Mouse (Mus musculus): ENCODE measurements around the gene Prcp.

Gene Prcp

DNA sequence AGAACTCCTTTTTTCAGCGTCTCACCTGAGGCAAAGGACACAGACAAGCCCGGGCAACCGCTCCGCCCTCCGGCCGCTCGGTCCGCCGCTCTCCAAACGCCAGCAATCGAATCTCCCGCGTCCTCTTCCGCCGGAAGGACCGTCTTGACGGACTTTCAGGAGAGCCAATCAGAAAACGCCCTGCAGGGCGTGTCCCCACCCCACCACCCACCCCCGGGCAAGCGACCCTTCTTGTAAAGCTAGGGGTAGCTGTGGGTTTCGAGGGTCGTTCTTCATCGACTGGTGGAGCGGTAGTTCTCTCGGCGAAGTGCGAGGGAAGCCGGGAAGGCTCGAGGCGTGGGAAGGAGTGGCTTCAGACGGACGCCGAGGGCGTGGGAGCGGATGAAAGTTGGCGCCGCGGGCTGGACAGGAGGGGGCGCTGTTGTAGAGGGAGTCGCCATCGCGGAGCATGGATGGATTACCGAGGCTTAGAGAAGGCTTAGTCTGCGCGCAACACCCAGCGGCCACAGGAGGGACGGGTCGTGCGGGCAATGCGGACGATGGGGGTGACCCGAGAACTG, at the start of gene Prcp, which contains the start of gene Ddias:
Gene Prcp, plus strand, starts transcription at position 355 of the 560 bp plus-strand sequence.
Gene Ddias, minus strand, starts transcription at position 132 of the 560 bp plus-strand sequence.
- peak; percentile 92 for DNase-seq

DNA sequence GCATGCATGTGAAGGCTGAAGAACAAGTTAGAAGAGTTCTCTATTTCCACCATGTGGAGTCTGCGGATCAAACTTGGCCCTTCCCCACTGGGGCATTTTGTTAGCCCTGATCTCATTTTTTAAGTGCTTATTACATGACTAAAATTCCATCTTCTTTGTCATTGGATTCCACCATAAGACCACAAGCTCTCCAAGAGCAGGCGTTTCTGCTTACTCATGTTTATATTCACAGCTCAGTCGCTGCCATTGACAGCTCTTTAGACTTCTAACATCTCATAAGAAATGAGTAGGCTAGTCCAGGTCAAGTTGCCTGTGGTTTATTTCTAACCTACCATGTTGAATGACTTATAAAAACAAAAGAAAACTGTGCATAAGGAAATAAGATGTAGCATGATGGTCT, 48.0 kb upstream of the Prcp start:
- DNase-seq: no peak

DNA sequence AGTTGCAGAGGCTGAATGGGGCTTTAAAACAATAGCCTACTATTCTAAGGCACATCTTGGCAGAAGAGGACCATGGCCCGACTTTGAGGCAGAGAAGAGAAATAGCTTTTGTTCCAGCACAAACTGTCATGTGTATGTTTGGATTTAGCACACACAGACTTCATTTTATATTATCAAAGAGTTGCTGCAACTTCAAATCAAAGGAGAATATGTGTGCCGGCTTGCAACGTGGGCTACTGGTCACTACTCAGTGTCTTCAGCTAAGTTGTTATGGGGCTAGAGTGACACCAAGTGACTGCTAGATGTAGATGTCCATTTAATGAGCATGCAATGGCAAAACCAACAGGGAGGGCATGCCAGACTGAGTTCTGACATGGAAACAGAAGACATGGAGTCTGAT, 46.3 kb upstream of the Prcp start:
- DNase-seq: peak; percentile 49

DNA sequence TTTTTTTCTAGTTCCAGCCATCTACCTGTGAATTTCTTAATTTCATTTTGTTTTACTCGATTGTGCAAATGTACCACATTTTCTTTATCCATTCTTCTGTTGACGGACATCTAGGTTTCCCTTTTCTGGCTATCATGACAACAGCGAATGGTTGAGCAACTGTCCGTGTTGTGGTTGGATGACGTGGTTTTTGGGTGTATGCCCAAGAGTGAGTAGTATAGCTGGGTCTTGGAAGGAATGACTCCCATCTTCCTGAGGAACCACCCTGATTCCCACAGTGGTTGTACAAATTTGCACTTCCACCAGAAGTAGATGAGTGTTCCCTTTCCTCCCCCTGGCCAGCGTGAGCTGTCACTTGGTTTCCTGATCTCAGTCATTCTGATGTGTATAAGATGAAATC, 41.9 kb upstream of the Prcp start:
- no peak for DNase-seq

DNA sequence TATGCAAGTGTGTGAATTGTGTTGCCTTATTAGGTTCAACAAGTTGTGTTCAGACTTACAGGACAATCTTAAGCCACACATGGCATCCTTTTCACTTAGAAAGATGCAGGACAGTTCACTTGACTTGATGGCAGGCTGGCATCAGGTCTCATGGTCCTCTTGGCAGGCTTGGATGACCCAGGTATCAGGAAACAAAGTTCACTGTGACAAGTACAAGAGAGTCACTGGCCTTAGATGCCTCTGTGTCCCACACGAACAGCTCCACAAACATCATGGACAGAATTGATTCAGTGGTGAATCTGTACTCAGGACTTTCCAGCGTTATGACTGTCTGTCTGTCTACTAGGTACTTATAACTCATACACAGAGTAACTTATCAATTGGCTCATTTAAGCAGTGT, 39.9 kb upstream of the Prcp start:
- DNase-seq: no peak

DNA sequence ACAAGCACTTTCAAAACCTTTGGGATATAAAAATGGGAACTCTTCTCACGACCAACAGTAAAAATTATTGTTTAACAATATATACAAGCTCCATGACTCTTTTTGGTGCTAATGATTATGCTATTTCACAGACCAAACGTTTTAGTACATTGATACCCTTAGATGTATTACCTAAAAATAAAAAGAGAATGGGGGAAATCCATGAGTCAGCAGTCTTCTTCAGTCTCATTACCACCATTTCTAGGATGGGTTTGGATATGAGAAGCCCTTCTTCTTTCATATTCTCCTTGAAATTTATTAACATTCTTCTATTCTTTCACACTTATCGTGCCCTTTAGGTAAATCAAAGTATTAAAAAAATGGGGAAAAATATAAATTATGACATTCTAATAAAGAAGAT, 37.8 kb upstream of the Prcp start:
- no peak for DNase-seq

DNA sequence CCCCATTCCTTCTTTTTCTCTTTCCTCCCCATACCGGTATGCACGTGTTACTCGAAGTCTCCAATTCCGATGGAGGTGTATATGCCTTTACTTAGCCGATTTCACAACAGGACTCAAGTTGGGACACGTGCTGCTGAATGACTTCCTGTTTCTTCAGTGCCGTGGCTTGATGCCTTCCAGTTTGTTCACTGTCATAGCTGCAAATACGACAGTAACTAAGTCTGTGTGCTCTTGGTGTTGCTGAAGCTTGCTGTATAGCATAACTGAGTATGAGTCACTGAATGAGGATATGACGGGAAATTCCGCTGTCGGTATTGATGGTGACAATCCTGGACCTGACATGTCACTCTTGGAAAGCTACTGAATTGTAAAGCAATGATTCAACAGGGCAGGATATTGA, 37.0 kb upstream of the Prcp start:
- no peak for DNase-seq

DNA sequence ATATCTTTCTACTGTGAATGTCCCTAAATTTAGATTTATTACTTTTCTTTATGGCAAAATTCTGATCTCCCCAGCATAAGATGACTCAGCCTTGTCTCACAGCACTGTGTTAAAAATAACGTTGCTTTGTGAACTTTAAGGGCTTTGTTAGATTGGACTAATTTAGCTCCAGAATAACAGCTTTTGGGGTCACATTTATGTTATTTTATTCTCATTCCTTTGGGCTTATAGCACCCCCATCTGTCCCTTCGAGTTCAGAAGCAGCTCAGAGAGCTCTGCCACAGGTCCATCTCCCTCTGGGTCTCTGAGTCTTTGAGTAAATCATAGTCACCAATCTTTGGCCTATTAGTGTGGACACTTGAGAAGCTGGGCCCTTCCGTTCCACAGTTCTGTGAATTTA, 36.4 kb upstream of the Prcp start:
- no peak for DNase-seq

DNA sequence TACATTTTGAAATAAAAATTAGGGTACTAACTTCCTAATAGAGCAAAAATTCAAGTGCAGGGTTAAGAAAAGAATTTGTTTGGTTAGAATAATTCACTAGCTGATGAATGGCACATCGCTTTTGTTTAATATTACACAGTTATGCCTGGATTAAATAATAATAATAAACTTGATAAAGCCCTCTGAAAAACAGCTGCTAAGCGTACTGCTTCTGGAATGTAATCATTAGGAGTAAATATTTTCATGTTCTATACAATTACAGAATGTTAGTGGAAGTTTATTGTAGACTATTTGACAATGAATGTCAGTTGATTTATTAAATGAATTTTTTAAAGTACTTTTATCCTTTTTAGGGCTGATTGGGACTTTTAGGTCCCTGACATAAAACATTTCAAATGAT, 32.0 kb upstream of the Prcp start:
- DNase-seq: no peak

DNA sequence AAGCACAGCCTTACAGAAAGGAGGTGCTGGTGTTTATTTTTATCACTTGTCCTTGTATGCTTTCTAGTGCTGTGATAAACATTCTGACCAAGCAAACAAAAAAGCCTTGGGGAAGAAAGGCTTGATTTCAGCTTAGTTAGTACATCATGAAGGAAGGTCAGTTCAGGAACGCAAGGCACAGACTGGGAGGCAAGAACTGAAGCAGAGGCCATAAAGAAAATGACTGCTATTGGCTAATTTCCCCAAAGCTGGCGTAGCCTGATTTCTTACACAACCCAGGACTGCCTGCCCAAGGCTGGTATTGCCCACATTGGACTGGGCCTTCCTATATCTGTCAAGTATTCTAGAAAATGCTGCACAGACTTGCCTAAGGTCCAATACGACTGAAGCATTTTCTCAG, 26.0 kb upstream of the Prcp start:
- no peak for DNase-seq

DNA sequence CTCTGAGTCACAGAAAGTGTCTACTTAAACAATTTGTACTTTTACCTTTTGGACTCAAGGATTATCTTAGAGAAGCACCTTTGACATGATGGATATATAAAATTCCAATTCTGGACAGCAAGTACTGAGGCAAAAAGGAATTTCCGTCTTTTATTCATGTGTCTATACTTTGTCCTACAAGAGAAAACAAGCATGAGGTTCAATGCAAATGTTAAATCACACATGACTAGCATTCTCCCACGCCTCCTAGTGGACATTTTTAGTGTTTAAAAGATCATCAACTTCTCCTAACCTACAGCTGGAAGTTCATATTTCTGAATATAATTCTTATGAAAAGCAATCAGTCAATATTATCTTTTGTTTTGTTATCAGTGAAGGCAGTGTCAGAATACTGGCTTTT, 7.7 kb upstream of the Prcp start:
- DNase-seq: no peak

DNA sequence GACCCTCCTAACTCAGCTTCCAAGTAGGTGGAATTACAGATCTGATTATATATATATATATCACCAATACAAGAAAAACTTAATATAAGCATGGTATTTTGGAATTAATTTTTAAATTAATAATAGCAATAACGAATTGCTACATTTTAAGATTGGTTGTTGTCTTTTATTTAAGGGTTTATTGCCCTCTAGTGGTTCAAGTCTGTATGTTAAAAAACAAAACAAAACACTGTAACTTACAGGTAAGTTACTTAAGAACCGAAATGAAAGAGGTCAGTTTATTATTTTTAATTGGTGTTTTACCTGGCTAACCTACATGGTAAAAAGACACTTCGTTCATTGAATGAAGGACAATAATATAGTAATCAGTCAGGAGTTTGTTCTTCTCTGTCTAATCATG, 4.1 kb upstream of the Prcp start:
- no peak for DNase-seq

DNA sequence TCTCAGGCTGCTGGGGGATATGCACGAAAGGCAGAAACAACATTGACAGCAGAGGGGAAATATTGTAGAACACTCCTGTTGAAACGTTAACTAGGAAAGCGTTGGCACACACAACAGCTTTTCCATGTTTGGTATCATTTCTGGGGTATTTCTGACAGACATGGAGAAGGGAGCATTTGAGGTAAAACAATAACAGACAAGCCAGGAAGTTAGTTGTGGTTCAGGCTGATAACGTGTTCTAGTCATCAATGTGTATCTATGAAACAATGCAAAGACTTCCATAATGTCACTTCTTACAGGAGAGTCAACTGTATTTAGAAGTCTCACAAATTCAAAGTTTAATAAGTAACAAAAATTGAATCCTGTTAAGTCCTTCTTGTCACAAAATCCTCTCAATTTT, 2.7 kb upstream of the Prcp start:
- DNase-seq: no peak

DNA sequence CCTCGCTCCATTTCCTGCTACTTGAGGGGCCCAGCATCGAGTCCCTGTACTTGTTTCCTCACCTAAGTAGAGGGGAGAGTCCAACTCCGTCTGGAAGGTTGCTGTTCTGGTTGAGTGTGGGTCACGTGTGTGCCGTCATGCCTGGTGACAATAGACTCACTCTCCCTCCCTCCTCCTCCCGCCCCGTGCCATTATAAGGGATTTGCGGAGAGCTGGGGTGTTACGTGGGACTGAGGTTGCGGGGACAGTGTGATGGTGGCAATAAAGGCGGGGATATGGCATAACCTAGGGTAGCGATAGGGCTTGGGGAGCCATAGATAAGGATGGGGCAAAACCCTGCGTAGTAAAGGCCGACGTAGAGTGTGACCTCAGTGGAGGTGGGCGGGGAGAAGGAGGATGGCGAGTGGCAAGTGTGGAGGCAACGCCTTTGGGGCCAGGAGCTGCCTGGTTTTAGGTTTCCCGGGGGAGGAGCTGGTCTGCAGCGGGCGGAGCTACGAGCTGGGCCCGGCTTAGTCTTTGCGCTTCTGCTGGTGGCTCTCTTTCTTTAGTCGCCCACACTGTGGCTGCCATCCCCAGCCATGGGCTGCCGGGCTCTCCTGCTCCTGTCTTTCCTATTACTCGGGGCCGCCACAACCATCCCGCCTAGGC, 615 bp downstream of the Prcp start:
- peak; percentile 96 for DNase-seq

DNA sequence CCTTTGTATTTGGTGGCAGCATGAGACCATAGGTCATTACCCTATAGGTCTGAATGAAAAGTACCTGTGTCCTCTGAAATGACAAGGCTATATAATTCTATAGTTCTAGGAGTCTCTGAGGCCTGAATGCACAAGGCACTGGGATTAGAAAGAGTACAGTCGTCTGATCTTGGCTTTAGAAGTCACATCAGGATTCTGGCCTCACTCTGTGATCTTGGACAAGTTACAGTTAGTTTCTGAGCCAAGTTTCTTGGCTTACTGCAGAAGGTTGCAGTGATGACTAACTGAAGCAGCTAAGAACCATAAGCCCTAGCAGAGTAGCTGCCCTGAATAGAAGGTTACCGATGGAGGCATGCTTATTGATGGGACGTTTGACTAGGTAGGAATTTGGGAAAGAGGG, 1.8 kb downstream of the Prcp start:
- DNase-seq: peak; percentile 18

DNA sequence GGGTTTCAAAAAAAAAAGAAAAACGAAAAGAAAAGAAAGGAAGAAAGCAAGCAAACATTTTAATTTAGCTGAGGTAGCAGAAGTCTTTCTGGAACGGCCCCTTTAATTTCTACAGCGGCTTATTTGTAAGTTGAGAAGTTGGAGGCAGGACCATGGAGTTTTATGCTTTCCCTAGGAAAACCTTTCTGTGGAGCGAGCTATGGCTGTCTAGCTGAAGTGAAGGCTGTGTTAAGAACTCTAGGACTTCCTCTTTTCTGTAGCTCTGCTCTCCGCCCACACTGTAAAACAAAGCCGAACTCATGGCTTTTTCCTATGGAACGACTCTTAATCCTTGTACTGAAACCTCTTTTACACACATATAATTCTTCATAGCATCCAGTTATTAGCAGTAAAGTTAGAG, 2.3 kb downstream of the Prcp start:
- no peak for DNase-seq

DNA sequence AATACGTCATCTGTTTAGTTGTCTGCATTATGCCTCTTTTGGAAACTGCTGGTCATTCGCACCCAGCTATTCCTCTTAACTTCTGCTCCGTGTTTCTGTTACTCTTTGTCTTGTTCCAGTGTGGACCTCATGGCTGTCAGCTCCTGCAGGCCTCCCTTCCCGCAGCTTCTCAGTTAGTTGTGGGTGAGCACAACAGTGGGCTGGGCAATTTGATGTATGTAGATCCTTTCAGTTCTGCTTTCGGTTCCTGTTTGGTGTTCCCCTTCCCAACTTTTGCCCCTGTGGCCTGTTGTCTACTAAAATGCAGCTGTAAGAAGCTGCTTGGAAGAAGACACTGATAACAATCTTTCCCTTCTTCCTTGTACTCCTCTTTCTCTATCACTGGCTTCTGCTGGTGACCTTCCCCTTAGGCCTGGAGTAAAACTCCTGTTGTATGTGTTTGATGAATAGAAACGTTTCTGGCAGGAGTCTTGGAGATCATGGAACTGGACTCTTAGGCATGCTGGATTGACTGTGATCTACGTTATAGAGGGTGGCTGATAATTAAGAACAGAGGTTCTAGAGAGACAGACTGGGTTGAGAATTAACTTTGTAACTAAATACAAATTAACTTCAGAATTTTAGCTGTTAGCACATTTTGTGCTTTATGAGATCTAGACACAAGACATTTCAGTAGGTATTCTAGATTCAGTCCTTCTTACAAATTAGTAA, 4.5 kb downstream of the Prcp start:
- DNase-seq: no peak

DNA sequence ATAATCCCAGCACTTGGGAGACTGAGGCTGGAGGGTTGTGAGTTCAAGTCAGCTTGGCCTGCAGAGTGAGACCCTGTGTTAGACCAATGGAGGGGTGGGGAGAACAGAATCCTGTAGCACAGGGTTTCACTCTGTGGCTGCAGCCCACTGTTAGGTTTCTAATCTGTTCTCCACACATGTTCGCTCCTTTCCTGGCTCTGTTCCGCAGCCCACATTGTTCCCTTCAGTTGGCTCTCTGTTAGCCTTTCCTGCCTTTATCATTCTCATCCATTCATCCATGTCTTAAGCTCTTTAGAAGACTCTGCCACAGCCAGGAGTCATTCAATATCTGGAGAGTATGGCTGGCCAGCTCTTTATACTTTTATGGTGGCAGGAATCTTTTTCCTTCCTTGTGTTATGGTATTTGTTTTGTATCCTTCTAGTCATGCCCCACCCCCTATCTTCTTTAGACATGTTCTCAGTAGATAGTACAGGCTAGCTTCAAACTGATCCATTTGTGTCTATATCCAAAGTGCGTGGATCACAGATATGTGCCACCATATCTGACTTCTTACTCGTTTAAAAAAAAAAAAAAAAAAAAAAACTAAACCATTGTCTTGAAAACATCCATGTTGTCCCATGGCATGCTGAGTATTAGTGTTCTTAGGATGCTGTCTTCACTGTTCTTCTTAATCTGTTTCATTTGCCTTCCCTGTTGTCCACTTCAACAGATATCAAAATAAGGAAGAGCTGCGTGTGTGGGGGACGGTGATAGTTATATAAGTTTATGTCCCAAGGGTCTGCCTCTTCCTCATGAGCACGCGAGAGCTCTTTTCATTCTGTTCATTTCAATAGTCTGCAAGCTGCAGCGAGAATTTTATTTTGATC, 9.8 kb downstream of the Prcp start:
- DNase-seq: no peak

DNA sequence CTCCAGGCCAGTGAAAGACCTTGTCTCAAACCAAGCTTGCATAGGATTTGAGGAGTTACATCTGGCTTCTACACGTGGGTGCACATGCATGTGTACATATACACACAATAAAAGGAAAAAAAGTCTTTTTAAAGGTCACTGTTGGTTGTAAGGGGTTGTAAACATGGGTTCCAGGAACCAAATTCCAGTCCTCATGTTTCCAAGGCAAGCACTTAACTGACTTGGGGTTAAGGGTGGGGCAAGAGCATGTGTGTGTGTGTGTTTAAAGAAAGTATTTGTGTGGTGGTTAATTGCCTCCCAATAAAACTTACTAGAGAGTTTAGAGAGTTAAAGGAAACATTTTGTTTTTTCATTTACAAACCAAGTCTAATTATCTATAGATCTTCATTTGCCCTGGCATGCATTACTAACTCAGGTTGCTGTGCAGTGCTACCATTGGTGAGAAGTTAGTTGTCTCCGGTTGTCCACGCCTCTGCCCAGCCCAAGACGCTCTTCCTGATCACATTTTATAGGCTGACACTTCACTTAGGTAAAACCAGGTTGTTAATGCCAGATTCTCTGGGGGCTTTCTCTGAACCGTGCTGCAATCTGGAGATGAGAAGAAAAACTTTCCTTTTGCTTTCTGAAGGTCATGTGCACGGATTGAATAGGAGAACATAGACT, 10.9 kb downstream of the Prcp start:
- no peak for DNase-seq

DNA sequence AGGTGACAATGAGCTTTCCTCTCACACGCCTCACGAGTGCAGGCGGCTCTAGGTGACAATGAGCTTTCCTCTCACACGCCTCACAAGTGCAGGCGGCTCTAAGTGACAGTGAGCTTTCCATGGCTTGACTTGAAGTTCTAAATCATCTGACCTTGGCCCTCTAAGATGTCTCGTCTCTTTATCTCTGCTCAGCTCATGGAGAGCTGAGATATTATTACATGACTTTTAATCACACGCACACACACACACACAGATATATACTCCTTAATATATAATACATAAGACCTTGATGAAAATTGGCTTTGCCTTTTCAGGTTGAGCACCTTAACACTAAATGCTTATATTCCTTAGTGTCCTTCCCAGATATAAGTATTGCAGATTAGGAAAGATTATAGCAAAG, 12.5 kb downstream of the Prcp start:
- DNase-seq: no peak

DNA sequence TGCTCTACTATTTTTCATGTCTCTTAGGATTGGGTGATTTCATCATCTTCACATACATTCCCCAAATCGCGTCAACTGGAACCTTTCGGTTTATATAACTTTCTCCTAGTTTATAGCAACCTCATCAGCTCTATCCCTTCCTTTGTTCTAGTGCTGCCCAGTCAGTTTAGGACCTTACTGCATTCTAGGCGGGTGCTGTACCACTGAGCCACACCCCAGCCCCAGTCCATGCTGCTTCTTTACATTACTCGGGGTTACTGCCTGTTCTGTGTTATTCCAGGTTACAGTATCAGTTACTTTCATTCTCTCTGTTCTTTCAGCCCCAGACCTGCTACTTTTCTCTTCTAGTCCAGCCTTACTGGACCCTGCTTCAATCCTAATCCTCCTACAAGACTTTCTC, 13.0 kb downstream of the Prcp start:
- DNase-seq: no peak

DNA sequence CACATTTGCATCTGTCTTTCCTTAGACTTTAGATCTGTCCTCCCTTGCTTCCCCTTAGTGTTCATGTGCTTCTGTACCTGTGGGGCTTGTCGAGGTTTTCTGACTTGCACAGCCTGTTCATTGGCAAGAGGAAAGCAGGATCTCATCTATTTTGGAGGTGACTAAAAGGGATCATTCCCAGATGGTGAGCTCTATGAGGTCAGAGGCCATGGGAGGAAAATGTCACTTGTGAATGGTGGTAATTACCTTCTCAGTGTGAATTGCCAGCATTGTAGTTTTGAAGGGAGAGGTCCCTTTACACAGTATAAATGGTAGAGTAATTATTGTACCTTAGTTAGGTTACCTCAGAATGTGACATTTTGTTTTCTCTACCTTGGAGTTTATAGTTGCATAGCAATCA, 15.9 kb downstream of the Prcp start:
- no peak for DNase-seq

DNA sequence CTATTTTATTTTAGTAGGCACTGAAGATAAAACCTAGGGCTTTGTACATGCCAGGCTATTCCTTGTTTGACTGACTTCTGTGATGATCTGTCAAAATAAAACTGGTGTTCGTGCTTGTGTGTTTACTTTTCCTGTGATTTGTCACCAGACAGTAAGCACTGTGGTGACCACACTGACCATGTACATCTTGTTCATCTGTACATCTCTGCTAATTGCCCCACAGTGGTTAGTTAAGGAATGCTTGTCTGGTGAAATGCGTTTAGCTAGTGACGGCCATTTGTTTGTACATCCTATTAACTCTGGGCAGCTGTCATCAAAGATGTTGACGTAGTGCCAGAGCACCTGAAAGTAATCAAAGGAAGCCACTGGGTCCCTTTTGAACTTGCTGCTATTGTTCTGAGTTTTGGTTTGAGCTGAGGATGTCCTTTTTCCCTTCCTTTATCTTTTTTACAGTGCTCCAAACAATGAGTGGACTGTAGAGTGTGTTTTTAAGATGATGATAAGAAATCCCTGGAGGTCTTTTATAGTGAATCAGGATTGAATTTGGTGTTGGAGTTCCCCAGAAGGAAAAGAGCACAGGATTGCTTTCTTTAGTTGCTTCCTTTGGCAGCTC, 16.5 kb downstream of the Prcp start:
- DNase-seq: no peak

Measured in cerebellum, adult 9-11 months (tissue).